Mouse (Mus musculus) forebrain, embryonic 10.5 days (tissue): ENCODE results near the gene Mapre1. TPM values are rescaled to one million over a fixed set of nuclear protein-coding genes. Genes with fewer than 3 reads are reported as not detected.

Experiments
- DNase-seq: peaks from one replicate; pipeline ENCODE4 v3.0.0-alpha.2; 2017; ENCODE audit warnings: low spot score; ENCODE audit errors: extremely low spot score
- H3K27ac ChIP-seq: fragments of 300-500 bp; sonication (generic); 2 replicates; pipeline ENCODE4 v1.5.1; 2016; ENCODE audit warnings: mild to moderate bottlenecking
- H3K27me3 ChIP-seq: fragments of 300-500 bp; sonication (generic); 2 replicates; pipeline ENCODE4 v1.6.1; 2016; ENCODE audit warnings: mild to moderate bottlenecking; ENCODE audit not compliant: poor library complexity, severe bottlenecking
- H3K36me3 ChIP-seq: fragments of 300-500 bp; sonication (generic); replicated peaks from 2 replicates; pipeline ENCODE4 v1.6.1; 2016; ENCODE audit warnings: mild to moderate bottlenecking, moderate library complexity
- H3K4me1 ChIP-seq: fragments of 300-500 bp; sonication (generic); 2 replicates; pipeline ENCODE4 v1.6.1; 2016
- H3K4me3 ChIP-seq: fragments of 300-500 bp; sonication (generic); 2 replicates; pipeline ENCODE4 v1.5.1; 2016; ENCODE audit warnings: mild to moderate bottlenecking, moderate library complexity
- H3K9me3 ChIP-seq: fragments of 300-500 bp; sonication (generic); 2 replicates; pipeline ENCODE4 v1.6.1; 2016; ENCODE audit warnings: mild to moderate bottlenecking, moderate library complexity
- WGBS: fragments of 180-500 bp; shearing (Covaris S2); methylation state at CpG from one replicate; pipeline ENCODE4 v1.1.7; 2016; 5-methylcytosine and 5-hydroxymethylcytosine counted together
- polyA plus RNA-seq: library from polyadenylated mRNA; unstranded; fragments of >200 nt; fragmentation: Nextera tagmentation; extraction: Ambion mirVana; gene quantifications from 2 replicates; pipeline ENCODE4 v1.2.1, GENCODE M21; 2016

The Mapre1 gene
- polyA plus RNA-seq, 1 experiment from 2014 or later: 312 TPM

- Histone ChIP-seq H3K4me1 (no peaks in the 10 kb centered on the region), H3K36me3 (no peaks in the 10 kb centered on the region), H3K27me3 (no peaks in the 10 kb centered on the region), H3K27ac (no peak overlapping the region), H3K9me3 (no peaks in the 10 kb centered on the region; the same call in 1 of the 2 replicates), H3K4me3 (no peak overlapping the region)
- no peak for DNase-seq
- WGBS: 91% methylated on average over 4 of the region's 4 CpGs
Observed at GRCm38 (mm10) chr2:153725291-153725690, 15.8 kb upstream of the Mapre1 start.

DNA sequence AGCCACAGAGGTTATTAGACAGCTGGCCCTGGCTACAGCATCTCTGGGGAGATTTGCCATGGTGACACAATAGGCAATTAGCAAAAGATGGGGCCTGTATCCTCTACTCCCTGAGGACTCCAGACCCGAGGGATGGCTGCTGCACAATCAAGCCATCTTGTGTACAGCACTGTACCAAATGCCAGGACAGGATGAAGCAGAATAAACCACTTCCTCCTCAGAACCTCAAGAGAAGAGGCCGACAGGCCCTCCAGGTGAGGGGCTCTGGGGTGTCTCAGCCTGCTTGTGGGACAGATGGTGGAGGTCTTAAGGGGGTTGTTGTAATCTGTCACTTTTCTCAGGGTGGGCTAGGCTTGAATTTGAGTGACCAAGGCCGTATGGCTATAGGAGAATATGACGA, 7.0 kb upstream of the Mapre1 start:
- 81% methylated on average over 4 of the region's 4 CpGs for WGBS
- no peak overlapping the region for H3K4me3 ChIP-seq
- H3K27me3 ChIP-seq: no peaks in the 10 kb centered on the region
- H3K36me3 ChIP-seq: no peaks in the 10 kb centered on the region
- no peak for DNase-seq
- H3K4me1 ChIP-seq: no peaks in the 10 kb centered on the region
- no peaks in the 10 kb centered on the region for H3K9me3 ChIP-seq
- H3K27ac ChIP-seq: no peak overlapping the region

- Histone ChIP-seq H3K4me3 (peak overlapping the region; percentile 81), H3K27me3 (no peaks in the 10 kb centered on the region), H3K9me3 (no peaks in the 10 kb centered on the region), H3K4me1 (peaks cover 34% of the 10 kb centered on the region), H3K27ac (peak overlapping the region; percentile 99), H3K36me3 (peaks cover 23% of the 10 kb centered on the region)
- WGBS: 1% methylated on average over 48 of the region's 56 CpGs
- peak; percentile 84 for DNase-seq
Observed at GRCm38 (mm10) chr2:153741437-153742065, 477 bp downstream of the Mapre1 start.

- Histone ChIP-seq H3K4me3 (no peak overlapping the region), H3K27ac (no peak overlapping the region), H3K27me3 (no peaks in the 10 kb centered on the region), H3K4me1 (peaks cover 14% of the 10 kb centered on the region), H3K9me3 (no peaks in the 10 kb centered on the region), H3K36me3 (peaks cover 81% of the 10 kb centered on the region)
- DNase-seq: no peak
Observed at GRCm38 (mm10) chr2:153747994-153748393, 6.9 kb downstream of the Mapre1 start.

DNA sequence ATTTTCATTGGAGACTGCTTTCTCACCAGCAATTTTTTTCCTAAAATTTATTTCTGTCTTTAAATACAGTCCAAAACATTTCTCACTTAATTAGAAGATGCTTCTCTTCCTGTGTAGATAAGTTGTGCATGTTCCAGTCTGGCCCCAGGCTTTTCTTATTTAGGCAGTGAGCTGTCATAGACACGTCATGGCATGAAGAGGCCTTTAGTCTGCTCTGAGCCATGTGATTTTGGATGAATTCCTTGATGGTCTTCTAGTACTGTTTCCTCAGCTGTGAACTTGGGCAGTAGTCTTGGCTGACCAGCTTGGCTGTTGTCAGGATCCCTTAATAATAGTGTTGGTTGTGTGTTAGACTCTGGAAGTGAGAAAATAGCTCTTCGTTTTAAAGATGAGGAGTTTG, 9.3 kb downstream of the Mapre1 start:
- H3K27ac ChIP-seq: no peak overlapping the region
- H3K27me3 ChIP-seq: no peaks in the 10 kb centered on the region
- peaks cover 82% of the 10 kb centered on the region for H3K36me3 ChIP-seq
- 94% methylated on average over 2 of the region's 2 CpGs for whole genome bisulfite sequencing
- no peaks in the 10 kb centered on the region for H3K4me1 ChIP-seq
- no peaks in the 10 kb centered on the region for H3K9me3 ChIP-seq
- DNase-seq: no peak
- H3K4me3 ChIP-seq: no peak overlapping the region

GRCm38 (mm10) chr2:153762121-153762520, 21.0 kb downstream of the Mapre1 start:
- H3K4me1 ChIP-seq: no peaks in the 10 kb centered on the region
- DNase-seq: no peak
- no peak overlapping the region for H3K27ac ChIP-seq
- WGBS: 94% methylated on average over 5 of the region's 5 CpGs
- no peaks in the 10 kb centered on the region for H3K27me3 ChIP-seq
- no peaks in the 10 kb centered on the region for H3K9me3 ChIP-seq
- H3K4me3 ChIP-seq: no peak overlapping the region
- H3K36me3 ChIP-seq: peaks cover 99% of the 10 kb centered on the region

- 0 out of 2 replicates have a peak, but pooled peaks cover 5% of the 10 kb centered on the region for H3K4me1 ChIP-seq
- H3K27ac ChIP-seq: no peak overlapping the region
- H3K36me3 ChIP-seq: peaks cover 89% of the 10 kb centered on the region
- no peaks in the 10 kb centered on the region for H3K9me3 ChIP-seq
- no peak overlapping the region for H3K4me3 ChIP-seq
- no peaks in the 10 kb centered on the region for H3K27me3 ChIP-seq
- 61% methylated on average over 6 of the region's 6 CpGs for WGBS
- no peak for DNase-seq
Observed at GRCm38 (mm10) chr2:153767484-153767883, 26.4 kb downstream of the Mapre1 start.

- WGBS: 85% methylated on average over 2 of the region's 2 CpGs
- no peaks in the 10 kb centered on the region for H3K27me3 ChIP-seq
- H3K9me3 ChIP-seq: no peaks in the 10 kb centered on the region
- no peak overlapping the region for H3K27ac ChIP-seq
- H3K4me3 ChIP-seq: no peak overlapping the region
- peaks cover 88% of the 10 kb centered on the region for H3K36me3 ChIP-seq
- DNase-seq: no peak
- H3K4me1 ChIP-seq: 0 out of 2 replicates have a peak, but pooled peaks cover 5% of the 10 kb centered on the region
Observed at GRCm38 (mm10) chr2:153768881-153769280, 27.8 kb downstream of the Mapre1 start.

DNA sequence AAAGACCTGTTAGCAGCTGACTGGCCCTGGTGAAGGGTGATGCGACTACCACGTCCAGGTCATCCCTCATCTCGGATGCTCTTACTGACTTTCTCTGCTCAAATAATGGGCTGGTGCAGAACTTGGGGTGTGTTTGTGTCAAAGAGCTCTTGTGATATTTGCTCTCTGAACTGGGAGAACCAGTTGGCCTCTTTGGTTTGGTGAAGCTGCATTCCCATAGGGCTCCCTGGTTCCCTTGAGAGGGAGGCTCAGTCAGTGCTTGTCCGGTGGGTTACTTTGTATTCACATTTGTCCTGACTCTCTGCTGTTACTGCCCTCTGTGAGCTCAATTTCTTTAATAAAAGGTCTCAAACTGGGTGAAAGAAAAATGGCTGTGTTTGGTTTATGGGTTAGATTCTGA, 31.9 kb downstream of the Mapre1 start:
- Histone ChIP-seq H3K4me1 (no peaks in the 10 kb centered on the region), H3K9me3 (0 out of 2 replicates have a peak, but pooled peaks cover 3% of the 10 kb centered on the region), H3K27ac (no peak overlapping the region), H3K36me3 (peaks cover 55% of the 10 kb centered on the region), H3K4me3 (no peak overlapping the region), H3K27me3 (no peaks in the 10 kb centered on the region)
- no peak for DNase-seq
- 94% methylated on average over 4 of the region's 4 CpGs for WGBS

GRCm38 (mm10) chr2:153775472-153775871, 34.4 kb downstream of the Mapre1 start:
- Histone ChIP-seq H3K4me1 (peaks cover 11% of the 10 kb centered on the region), H3K27ac (no peak overlapping the region), H3K4me3 (no peak overlapping the region), H3K9me3 (0 out of 2 replicates have a peak, but pooled peaks cover 3% of the 10 kb centered on the region), H3K27me3 (peaks cover 6% of the 10 kb centered on the region), H3K36me3 (peaks cover 35% of the 10 kb centered on the region)
- DNase-seq: no peak
- WGBS: 93% methylated on average over 4 of the region's 4 CpGs

DNA sequence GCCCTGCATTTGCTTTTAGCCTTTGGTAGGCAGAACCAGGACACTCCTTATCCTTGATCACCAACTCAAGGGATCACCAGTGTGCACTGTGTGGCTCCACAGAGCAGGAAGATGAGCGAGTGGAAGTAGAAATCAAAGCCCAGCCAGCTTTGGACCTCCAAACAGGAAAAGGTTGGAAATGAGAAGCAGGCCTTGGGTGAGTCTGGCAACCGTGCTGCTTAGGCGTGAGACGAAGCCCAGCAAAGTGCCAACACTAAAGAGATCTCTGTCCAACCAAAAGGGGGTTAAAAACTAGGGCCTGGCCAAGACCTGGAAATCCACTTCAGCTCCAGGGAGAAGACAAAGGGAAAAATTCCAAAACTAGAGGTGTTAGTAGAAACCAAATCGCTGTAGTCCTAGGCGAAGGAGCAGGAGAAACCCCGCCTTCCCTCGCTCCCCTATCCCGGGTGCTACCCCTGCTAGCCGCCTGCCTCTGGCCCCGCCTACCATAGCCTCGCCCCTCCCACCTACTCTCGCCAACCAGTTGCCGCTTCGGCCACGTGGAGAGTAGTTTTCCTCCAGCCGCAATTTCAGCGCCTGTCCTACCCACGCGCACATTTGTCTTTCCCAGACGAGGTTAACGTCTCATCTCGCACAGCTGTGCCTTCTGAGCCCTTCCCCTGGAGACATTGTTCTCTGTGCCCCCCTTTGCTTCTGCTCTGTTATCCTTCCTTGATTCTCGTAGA, 37.7 kb downstream of the Mapre1 start:
- 14% methylated on average over 24 of the region's 24 CpGs for WGBS

DNA sequence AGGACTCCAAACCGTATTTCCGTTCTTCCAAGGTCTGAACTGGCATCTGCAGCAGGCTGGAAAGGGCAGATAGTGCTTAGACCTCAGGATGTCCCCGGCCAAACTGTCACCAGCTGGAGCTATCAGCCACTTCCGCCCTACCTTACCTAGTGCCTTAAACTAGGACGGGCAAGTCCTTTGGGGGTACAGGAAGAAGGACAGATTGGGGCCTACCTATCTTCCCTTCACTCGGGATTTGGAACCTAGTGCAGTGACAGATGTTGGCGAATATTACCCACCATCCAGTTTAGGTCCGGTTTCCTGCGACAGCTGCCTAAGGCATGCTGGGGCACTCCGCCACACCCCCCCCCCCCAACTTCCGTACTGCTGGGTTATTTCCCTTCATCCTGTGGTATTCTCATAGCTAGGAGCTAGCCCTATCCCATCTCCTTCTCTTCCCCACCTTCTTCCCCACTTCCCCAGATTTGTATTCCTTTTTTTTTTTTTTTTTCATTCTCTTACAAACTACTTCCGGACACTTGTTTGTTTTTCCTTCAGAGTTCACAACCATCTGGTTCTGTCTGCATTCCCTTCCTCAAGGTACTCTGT, 38.4 kb downstream of the Mapre1 start, which contains the start of gene Efcab8:
Efcab8 (plus strand) TSS at position 538 of the 588 bp plus-strand sequence.
- Histone ChIP-seq H3K4me3 (peak within 1 kb of the TSS; percentile 49), H3K27me3 (peaks cover 6% of the 10 kb centered on the region), H3K36me3 (no peaks in the 10 kb centered on the region), H3K9me3 (no peaks in the 10 kb centered on the region), H3K27ac (peak within 1 kb of the TSS; percentile 65; the same call in 1 of the 2 replicates), H3K4me1 (peaks cover 11% of the 10 kb centered on the region)
- WGBS: 58% methylated on average over 12 of the region's 12 CpGs
- DNase-seq: no peak

More for the DNA sequence above, 37.7 kb downstream of the Mapre1 start:
- DNase-seq: peak; percentile 70
- Histone ChIP-seq H3K36me3 (peaks cover 7% of the 10 kb centered on the region), H3K4me3 (peak overlapping the region; percentile 49), H3K27me3 (peaks cover 6% of the 10 kb centered on the region), H3K27ac (peak overlapping the region; percentile 65; the same call in 1 of the 2 replicates), H3K9me3 (0 out of 2 replicates have a peak, but pooled peaks cover 3% of the 10 kb centered on the region), H3K4me1 (peaks cover 11% of the 10 kb centered on the region)

- DNase-seq: no peak
- peaks cover 11% of the 10 kb centered on the region for H3K4me1 ChIP-seq
- H3K27ac ChIP-seq: no peak overlapping the region
- no peak overlapping the region for H3K4me3 ChIP-seq
- WGBS: 85% methylated on average over 4 of the region's 4 CpGs
- no peaks in the 10 kb centered on the region for H3K9me3 ChIP-seq
- H3K27me3 ChIP-seq: peaks cover 6% of the 10 kb centered on the region
- H3K36me3 ChIP-seq: no peaks in the 10 kb centered on the region
Observed at GRCm38 (mm10) chr2:153781181-153781580, 40.1 kb downstream of the Mapre1 start.
